In genomic region chr17:63937886-63938285, GRCm38 (mm10) we compare ENCODE assay signal across 12 mouse cellular contexts.
A peak's percentile ranks its signal among the peaks of the same experiment; 100 is the strongest.
DNase-seq lines count a peak whose midpoint lies in the region; ATAC-seq lines count a peak whose summit lies in the region.
"Had no signal": no experiment of that assay in that cellular context is flagged by ENCODE, and none has a peak within 500 bp of the region (broad histone marks: within the 10 kb centered on the region; RNA-seq: fewer than 3 reads in every experiment).

No protein-coding gene starts in this region.

- DNase-seq in heart, adult 8-10 months (ENCODE audit: low spot score): no peak
- peak; percentile 49 for DNase-seq in ES-CJ7 (ENCODE audit: low read depth, low spot score)
- DNase-seq in embryonic facial prominence, embryonic 10.5 days (ENCODE audit: low spot score): peak; percentile 18
- peak; percentile 17 to 65 for DNase-seq in kidney, postnatal 25 days
- DNase-seq in gastrocnemius, postnatal 4 days (ENCODE audit: low spot score in 2 of 2): no peak
- DNase-seq: adrenal gland, postnatal 25 days; cerebellum, postnatal 25 days; gastrocnemius, adult 2 months; thymus, postnatal 25 days had no signal

- no peak overlapping the region for H3K4me3 ChIP-seq in heart, embryonic 12.5 days
- H3K4me3 ChIP-seq in embryonic facial prominence, embryonic 10.5 days: no peak overlapping the region
- H3K4me3 ChIP-seq: gastrocnemius, adult 2 months; neural tube, embryonic 15.5 days had no signal

- no peak overlapping the region for H3K27ac ChIP-seq in heart, embryonic 12.5 days (ENCODE audit: poor library complexity, severe bottlenecking)
- H3K27ac ChIP-seq in embryonic facial prominence, embryonic 10.5 days (replicated peaks): no peak overlapping the region
- H3K27ac ChIP-seq: gastrocnemius, adult 2 months; neural tube, embryonic 15.5 days had no signal

- H3K4me2 ChIP-seq in heart, embryonic 12.5 days: peak overlapping the region; percentile 15
- H3K4me2 ChIP-seq: neural tube, embryonic 15.5 days had no signal

- 61% methylated on average over 18 of the region's 18 CpGs for WGBS in heart, embryonic 12.5 days
- 59% methylated on average over 18 of the region's 18 CpGs for WGBS in embryonic facial prominence, embryonic 10.5 days

- no peaks in the 10 kb centered on the region for H3K9me3 ChIP-seq in heart, embryonic 12.5 days (replicated peaks)
- no peaks in the 10 kb centered on the region for H3K9me3 ChIP-seq in embryonic facial prominence, embryonic 10.5 days
- H3K9me3 ChIP-seq: neural tube, embryonic 15.5 days had no signal

- no peak for ATAC-seq in heart, embryonic 12.5 days (ENCODE audit: insufficient number of reproducible peaks, low FRiP score)
- ATAC-seq in megakaryocyte-erythroid progenitor cell, adult 5-6 weeks (replicated peaks; ENCODE audit: low FRiP score, low TSS enrichment, poor library complexity, severe bottlenecking): no peak

- H3K9ac ChIP-seq in heart, embryonic 12.5 days: no peak overlapping the region
- H3K9ac ChIP-seq: neural tube, embryonic 15.5 days had no signal

- no peaks in the 10 kb centered on the region for H3K27me3 ChIP-seq in heart, embryonic 12.5 days (replicated peaks)
- no peaks in the 10 kb centered on the region for H3K27me3 ChIP-seq in embryonic facial prominence, embryonic 10.5 days (replicated peaks; ENCODE audit: low read depth, poor library complexity, severe bottlenecking)
- H3K27me3 ChIP-seq: neural tube, embryonic 15.5 days had no signal

- H3K36me3 ChIP-seq in heart, embryonic 12.5 days: peaks cover 17% of the 10 kb centered on the region
- H3K36me3 ChIP-seq in embryonic facial prominence, embryonic 10.5 days (replicated peaks): peaks cover 11% of the 10 kb centered on the region

- no peaks in the 10 kb centered on the region for H3K4me1 ChIP-seq in heart, embryonic 12.5 days (replicated peaks)
- H3K4me1 ChIP-seq in embryonic facial prominence, embryonic 10.5 days: peaks cover 5% of the 10 kb centered on the region
- H3K4me1 ChIP-seq: neural tube, embryonic 15.5 days had no signal

Comparison
In these comparisons a context has a peak if more than half of its experiments do, and no peak if none do; other contexts are left out.
1. DNase-seq: peak in ES-CJ7 (single experiment), embryonic facial prominence, embryonic 10.5 days (single experiment) and kidney, postnatal 25 days (2 of 2); none in heart, adult 8-10 months (single experiment) and gastrocnemius, postnatal 4 days (0 of 2).